Mouse (Mus musculus) NIH3T3 (cell line): ENCODE data around the gene Otud7b.

Experiments used
- DNase-seq: peaks from one replicate; pipeline ENCODE4 v3.0.0-alpha.2; 2012; ENCODE audit warnings: low read depth

Gene Otud7b

GRCm38 (mm10) chr3:96104261-96105065 is at the start of gene Otud7b:
TSS of gene Otud7b (plus strand) at chr3:96104527.
- DNase-seq = peak; percentile 93

GRCm38 (mm10) chr3:96055294-96055693 is 49.0 kb upstream of the Otud7b start:
- DNase-seq = no peak

DNA sequence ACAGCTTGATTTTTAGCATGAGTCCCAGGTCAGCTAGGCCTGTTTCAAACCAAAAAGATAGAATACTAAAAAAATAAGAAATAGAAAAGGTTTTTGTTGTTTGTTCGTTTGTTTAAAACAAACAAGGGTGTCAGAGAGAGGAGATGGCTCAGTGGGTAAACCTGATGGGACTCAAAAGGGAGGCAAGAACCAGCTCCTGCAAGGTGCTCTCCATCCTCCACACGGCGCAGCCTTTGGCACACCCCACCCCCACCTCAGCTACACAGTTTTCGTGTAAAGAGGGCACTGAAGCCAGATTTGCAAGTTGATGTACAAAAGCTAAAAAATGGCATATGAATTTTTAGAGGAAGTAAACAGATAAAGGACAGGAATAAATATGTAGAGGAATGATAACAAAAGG is 48.3 kb upstream of the Otud7b start:
- no peak for DNase-seq

- peak; percentile 92 for DNase-seq
Observed at GRCm38 (mm10) chr3:96057747-96058204, 46.6 kb upstream of the Otud7b start.

DNA sequence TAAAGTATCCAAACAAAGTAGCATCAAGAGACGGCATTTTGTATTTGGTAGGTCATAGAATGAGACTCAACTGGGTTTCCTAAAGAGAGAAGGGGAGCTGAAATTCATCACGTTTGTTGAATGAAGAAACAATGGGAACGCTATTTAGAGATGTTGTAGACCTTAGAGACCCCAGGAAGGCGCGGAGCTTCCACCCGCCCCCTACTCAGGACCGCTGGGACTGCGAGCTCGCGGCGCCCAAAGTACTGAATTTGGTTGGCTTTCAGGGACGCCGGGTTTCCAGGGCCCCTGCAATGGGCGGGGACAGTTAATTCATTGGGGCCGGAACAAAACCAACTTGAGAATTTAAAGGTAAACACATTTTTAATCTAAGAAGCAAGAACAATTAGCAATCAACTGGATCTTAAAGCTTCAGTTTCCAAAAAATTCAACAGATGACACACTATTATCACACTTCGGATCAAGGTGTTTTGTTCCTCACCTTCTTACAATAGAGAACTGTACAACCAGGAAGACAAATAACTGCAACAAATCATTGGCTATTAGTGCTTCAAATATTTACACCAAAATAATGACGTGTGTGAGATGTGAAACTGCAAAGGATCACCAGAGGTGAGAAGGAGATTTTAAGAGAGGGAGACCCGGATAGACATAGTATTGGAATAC is 46.0 kb upstream of the Otud7b start, which contains the start of gene Vps45:
Gene Vps45 (minus strand): TSS at position 236 of the 666 bp plus-strand sequence.
- DNase-seq = peak; percentile 75

DNA sequence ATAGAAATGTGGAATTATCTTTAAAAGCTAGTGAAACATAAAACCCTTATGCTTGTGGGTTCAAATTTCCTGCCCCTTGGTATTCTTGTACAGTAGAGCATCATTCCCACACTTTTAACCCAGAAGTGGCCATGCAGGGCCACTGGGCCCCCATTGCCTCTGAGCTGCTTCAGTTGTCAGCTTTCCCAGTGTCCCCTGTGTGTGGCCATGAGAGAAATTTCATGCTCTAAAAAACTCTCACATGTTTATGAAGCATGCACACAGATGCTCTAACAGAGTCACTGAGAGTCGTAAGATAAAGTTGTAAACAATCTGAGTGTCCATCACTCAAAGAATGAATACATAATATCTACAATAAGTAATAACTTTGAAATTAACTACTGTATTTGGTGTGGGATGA is 44.2 kb upstream of the Otud7b start:
- DNase-seq = no peak

DNA sequence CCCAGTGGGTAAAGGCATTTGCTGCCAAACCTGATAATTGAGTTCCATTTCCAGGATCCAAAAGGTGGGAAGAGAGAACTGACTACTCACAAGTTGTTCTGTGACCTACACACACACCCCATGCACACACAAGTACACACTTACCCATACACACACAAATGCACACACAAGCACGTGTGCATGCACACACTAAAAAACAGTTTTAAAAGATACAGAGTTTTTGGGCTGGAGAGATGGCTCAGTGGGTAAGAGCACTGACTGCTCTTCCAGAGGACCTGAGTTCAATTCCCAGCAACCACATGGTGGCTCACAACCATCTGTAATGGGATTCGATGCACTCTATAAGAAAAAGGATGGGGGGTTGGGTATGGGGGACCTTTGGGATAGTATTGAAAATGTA is 41.0 kb upstream of the Otud7b start:
- no peak for DNase-seq

GRCm38 (mm10) chr3:96064217-96064616 is 40.1 kb upstream of the Otud7b start:
- no peak for DNase-seq

- peak; percentile 19 for DNase-seq
Observed at GRCm38 (mm10) chr3:96065147-96065546, 39.2 kb upstream of the Otud7b start.

- peak; percentile 84 for DNase-seq
Observed at GRCm38 (mm10) chr3:96065754-96066375, 38.5 kb upstream of the Otud7b start.

- no peak for DNase-seq
Observed at GRCm38 (mm10) chr3:96066741-96067140, 37.6 kb upstream of the Otud7b start.

- DNase-seq = no peak
Observed at GRCm38 (mm10) chr3:96069046-96069445, 35.3 kb upstream of the Otud7b start.

GRCm38 (mm10) chr3:96069542-96069941 is 34.8 kb upstream of the Otud7b start:
- peak; percentile 48 for DNase-seq

DNA sequence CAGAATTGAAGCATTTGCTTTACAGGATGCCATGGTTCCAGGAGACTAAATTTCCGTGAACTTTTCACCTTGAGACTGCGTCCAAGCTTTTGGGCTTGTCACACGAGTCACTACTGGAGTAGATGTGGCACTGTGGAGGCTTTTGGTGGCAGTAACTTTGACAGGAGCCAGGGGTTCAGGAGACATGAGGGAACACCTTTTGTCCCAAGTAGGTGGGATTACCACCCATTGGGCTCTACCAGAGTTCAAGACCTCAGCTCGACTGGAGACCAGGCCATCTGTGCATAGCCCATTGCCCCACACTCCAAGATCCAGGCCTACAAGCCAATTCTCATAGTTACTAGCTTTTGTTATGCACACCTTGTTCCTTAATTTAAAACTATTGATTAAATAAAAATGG is 34.1 kb upstream of the Otud7b start:
- no peak for DNase-seq

GRCm38 (mm10) chr3:96072921-96073486 is 31.3 kb upstream of the Otud7b start:
- no peak for DNase-seq

DNA sequence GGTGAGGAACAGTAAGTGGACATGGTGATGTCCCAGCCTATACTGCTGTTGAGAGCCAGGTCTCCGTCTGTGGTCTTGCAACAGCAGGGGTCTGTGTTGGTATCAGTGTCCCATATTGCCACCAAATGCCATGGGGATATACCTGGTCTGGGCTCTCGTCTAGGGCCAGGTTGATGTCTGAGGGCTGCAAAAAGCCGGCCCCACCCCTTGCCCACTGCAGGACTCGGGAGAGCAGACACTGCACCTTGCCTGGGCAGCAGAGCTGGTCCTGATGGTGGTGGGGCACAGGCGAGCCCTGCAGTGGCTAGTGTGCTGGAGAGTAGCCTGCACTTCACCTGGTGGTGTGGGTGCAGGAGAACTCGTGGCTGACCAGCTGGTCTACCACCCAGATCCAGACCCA is 26.3 kb upstream of the Otud7b start:
- DNase-seq = no peak

DNA sequence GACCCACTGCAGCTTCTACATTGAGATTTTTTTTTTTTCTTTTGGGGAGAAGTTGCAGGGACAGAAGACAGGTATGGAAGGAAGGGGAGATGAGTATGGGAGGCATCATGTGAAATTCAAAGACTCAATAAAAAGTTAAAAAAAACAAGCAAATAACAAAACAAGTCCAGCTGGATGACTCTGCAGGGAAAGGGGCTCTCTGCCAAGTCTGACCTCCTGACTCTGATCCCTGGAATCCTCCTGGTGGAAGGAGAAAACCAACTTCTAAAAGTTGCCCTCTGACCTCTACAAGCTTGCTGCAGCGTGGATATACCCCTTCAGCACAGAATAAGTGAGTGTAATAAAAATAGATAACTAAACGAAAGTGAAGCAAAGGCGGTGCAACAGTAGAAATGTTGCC is 25.6 kb upstream of the Otud7b start:
- DNase-seq = peak; percentile 70

GRCm38 (mm10) chr3:96081006-96081405 is 23.3 kb upstream of the Otud7b start:
- peak; percentile 68 for DNase-seq

GRCm38 (mm10) chr3:96081650-96082049 is 22.7 kb upstream of the Otud7b start:
- no peak for DNase-seq

GRCm38 (mm10) chr3:96082100-96082499 is 22.2 kb upstream of the Otud7b start:
- DNase-seq = no peak

DNA sequence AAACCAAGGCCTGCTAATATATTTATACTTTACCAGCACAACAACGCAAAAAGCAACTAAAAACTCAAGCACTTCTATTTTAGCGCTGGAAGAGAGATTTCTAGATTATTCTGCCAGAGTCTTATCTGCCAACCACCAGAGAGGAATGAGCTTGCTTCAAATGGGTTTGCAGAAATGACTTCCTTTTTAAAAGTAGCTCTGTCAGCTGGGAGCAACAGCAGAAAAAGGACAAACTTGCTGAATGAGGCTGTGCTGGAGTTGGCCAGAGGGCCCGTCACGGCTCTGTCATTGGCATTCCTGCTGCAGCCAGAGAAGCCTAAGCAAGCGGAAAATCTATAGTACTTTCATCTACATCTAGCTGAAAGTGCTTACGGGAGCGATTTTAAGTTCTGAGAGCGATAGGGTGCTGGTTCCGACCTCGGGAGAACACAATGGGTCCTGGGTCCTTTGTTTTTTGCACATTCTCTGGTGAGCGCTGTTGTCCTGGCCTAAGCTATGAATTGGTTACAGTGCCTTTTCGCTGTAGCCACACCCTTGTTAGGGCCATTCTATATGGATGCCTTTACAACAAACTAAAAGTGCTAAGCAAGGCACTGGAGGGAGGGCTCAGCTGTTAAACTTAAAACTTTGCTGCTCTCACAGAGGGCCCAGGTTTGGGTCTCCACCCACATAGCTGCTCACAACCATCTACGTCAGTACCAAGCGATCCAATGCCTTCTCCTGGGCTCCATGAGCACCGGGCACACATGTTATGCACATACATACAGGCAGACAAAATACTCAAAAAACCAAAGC is 21.4 kb upstream of the Otud7b start:
- DNase-seq = no peak
